Mouse (Mus musculus): ENCODE measurements at regions not wholly inside any gene's neighbourhood (a gene's known extent, or its start where the extent isn't known, plus 50 kb on each side); places are given as distances from the start of the nearest gene placed in this dataset.

- no peak overlapping the region for H3K4me3 ChIP-seq
- no peaks in the 10 kb centered on the region for H3K36me3 ChIP-seq
- no peak overlapping the region for H3K27ac ChIP-seq
- WGBS = 89% methylated on average over 4 of the region's 4 CpGs
- no peaks in the 10 kb centered on the region for H3K27me3 ChIP-seq
- no peak for ATAC-seq (ENCODE audit: low FRiP score)
- H3K9me3 ChIP-seq (replicated peaks) = no peaks in the 10 kb centered on the region
- H3K9ac ChIP-seq = no peak overlapping the region
- no peak overlapping the region for H3K4me2 ChIP-seq (replicated peaks)
- no peaks in the 10 kb centered on the region for H3K4me1 ChIP-seq
Measured at GRCm38 (mm10) chr1:138343451-138343850, 69.9 kb downstream of the Atp6v1g3 start.

- Histone ChIP-seq H3K4me3 (no peak overlapping the region), H3K27ac (no peak overlapping the region), H3K4me1 (no peaks in the 10 kb centered on the region), H3K9me3 (replicated peaks) (no peaks in the 10 kb centered on the region), H3K4me2 (replicated peaks) (no peak overlapping the region), H3K9ac (no peak overlapping the region), H3K27me3 (no peaks in the 10 kb centered on the region), H3K36me3 (no peaks in the 10 kb centered on the region)
- WGBS = 89% methylated on average over 4 of the region's 4 CpGs
- no peak for ATAC-seq (ENCODE audit: low FRiP score)
Measured at GRCm38 (mm10) chr1:138344920-138345319, 71.4 kb downstream of the Atp6v1g3 start.

- Histone ChIP-seq H3K9ac (0 out of 2 replicates have a peak overlapping the region, but pooled peaks have one; percentile 38), H3K4me1 (no peaks in the 10 kb centered on the region), H3K4me2 (replicated peaks) (peak overlapping the region; percentile 41), H3K27me3 (no peaks in the 10 kb centered on the region), H3K9me3 (replicated peaks) (no peaks in the 10 kb centered on the region), H3K27ac (peak overlapping the region; percentile 30), H3K4me3 (peak overlapping the region; percentile 17), H3K36me3 (no peaks in the 10 kb centered on the region)
- peak; percentile 84 for ATAC-seq (ENCODE audit: low FRiP score)
- WGBS = 28% methylated on average over 10 of the region's 10 CpGs
Measured at GRCm38 (mm10) chr1:138345992-138346391, 72.5 kb downstream of the Atp6v1g3 start.

- no peak overlapping the region for H3K27ac ChIP-seq
- no peaks in the 10 kb centered on the region for H3K36me3 ChIP-seq
- WGBS = 77% methylated on average over 5 of the region's 5 CpGs
Measured at GRCm38 (mm10) chr1:138346904-138347303, 73.4 kb downstream of the Atp6v1g3 start.

GRCm38 (mm10) chr1:138348447-138348846 is 74.9 kb downstream of the Atp6v1g3 start:
- WGBS = 83% methylated on average over 6 of the region's 6 CpGs

More at GRCm38 (mm10) chr1:138346904-138347303, 73.4 kb downstream of the Atp6v1g3 start:
- H3K9me3 ChIP-seq (replicated peaks) = no peaks in the 10 kb centered on the region
- H3K9ac ChIP-seq = no peak overlapping the region
- H3K27me3 ChIP-seq = no peaks in the 10 kb centered on the region
- no peaks in the 10 kb centered on the region for H3K4me1 ChIP-seq
- H3K4me2 ChIP-seq (replicated peaks) = no peak overlapping the region
- ATAC-seq (ENCODE audit: low FRiP score) = no peak
- H3K4me3 ChIP-seq = no peak overlapping the region

GRCm38 (mm10) chr1:138349099-138349498 is 75.6 kb downstream of the Atp6v1g3 start:
- Histone ChIP-seq H3K4me3 (no peak overlapping the region), H3K9me3 (replicated peaks) (no peaks in the 10 kb centered on the region), H3K36me3 (no peaks in the 10 kb centered on the region), H3K9ac (no peak overlapping the region), H3K27ac (no peak overlapping the region), H3K27me3 (no peaks in the 10 kb centered on the region), H3K4me1 (no peaks in the 10 kb centered on the region), H3K4me2 (replicated peaks) (no peak overlapping the region)
- ATAC-seq (ENCODE audit: low FRiP score) = no peak
- 92% methylated on average over 2 of the region's 2 CpGs for WGBS

More at GRCm38 (mm10) chr1:138348447-138348846, 74.9 kb downstream of the Atp6v1g3 start:
- Histone ChIP-seq H3K36me3 (no peaks in the 10 kb centered on the region), H3K4me2 (replicated peaks) (no peak overlapping the region), H3K4me1 (no peaks in the 10 kb centered on the region), H3K9ac (no peak overlapping the region), H3K27ac (no peak overlapping the region), H3K9me3 (replicated peaks) (no peaks in the 10 kb centered on the region), H3K4me3 (no peak overlapping the region), H3K27me3 (no peaks in the 10 kb centered on the region)
- no peak for ATAC-seq (ENCODE audit: low FRiP score)

- Histone ChIP-seq H3K27me3 (no peaks in the 10 kb centered on the region), H3K27ac (no peak overlapping the region), H3K36me3 (no peaks in the 10 kb centered on the region), H3K9me3 (replicated peaks) (peaks cover 3% of the 10 kb centered on the region; the same call in 1 of the 2 replicates), H3K9ac (no peak overlapping the region), H3K4me2 (replicated peaks) (no peak overlapping the region), H3K4me1 (no peaks in the 10 kb centered on the region), H3K4me3 (no peak overlapping the region)
- ATAC-seq (ENCODE audit: low FRiP score) = no peak
- 71% methylated on average over 1 of the region's 1 CpGs for WGBS
Measured at GRCm38 (mm10) chr1:138356407-138356806, 82.9 kb downstream of the Atp6v1g3 start.

- H3K27ac ChIP-seq = no peak overlapping the region
- H3K9me3 ChIP-seq (replicated peaks) = no peaks in the 10 kb centered on the region
- no peak for ATAC-seq (ENCODE audit: low FRiP score)
- no peak overlapping the region for H3K9ac ChIP-seq
- no peaks in the 10 kb centered on the region for H3K27me3 ChIP-seq
- H3K4me1 ChIP-seq = no peaks in the 10 kb centered on the region
- H3K4me2 ChIP-seq (replicated peaks) = no peak overlapping the region
- H3K4me3 ChIP-seq = no peak overlapping the region
- WGBS = 68% methylated on average over 11 of the region's 11 CpGs
- H3K36me3 ChIP-seq = no peaks in the 10 kb centered on the region
Measured at GRCm38 (mm10) chr1:138362684-138363472, 89.3 kb downstream of the Atp6v1g3 start.

GRCm38 (mm10) chr1:138369953-138370482 is 96.5 kb downstream of the Atp6v1g3 start:
- ATAC-seq (ENCODE audit: low FRiP score) = no peak
- Histone ChIP-seq H3K36me3 (no peaks in the 10 kb centered on the region), H3K27ac (no peak overlapping the region), H3K4me1 (no peaks in the 10 kb centered on the region), H3K9me3 (replicated peaks) (no peaks in the 10 kb centered on the region), H3K9ac (no peak overlapping the region), H3K27me3 (no peaks in the 10 kb centered on the region), H3K4me3 (no peak overlapping the region), H3K4me2 (replicated peaks) (no peak overlapping the region)

GRCm38 (mm10) chr1:138371474-138371873 is 97.9 kb downstream of the Atp6v1g3 start:
- Histone ChIP-seq H3K27me3 (no peaks in the 10 kb centered on the region), H3K9me3 (replicated peaks) (no peaks in the 10 kb centered on the region), H3K27ac (no peak overlapping the region), H3K4me1 (no peaks in the 10 kb centered on the region), H3K36me3 (no peaks in the 10 kb centered on the region), H3K4me2 (replicated peaks) (no peak overlapping the region), H3K9ac (no peak overlapping the region), H3K4me3 (no peak overlapping the region)
- WGBS = 94% methylated on average over 1 of the region's 1 CpGs
- no peak for ATAC-seq (ENCODE audit: low FRiP score)

- 73% methylated on average over 3 of the region's 3 CpGs for WGBS
- Histone ChIP-seq H3K4me1 (peaks cover 14% of the 10 kb centered on the region), H3K4me3 (no peak overlapping the region), H3K27ac (no peak overlapping the region), H3K9ac (no peak overlapping the region), H3K4me2 (replicated peaks) (no peak overlapping the region), H3K27me3 (no peaks in the 10 kb centered on the region), H3K36me3 (no peaks in the 10 kb centered on the region), H3K9me3 (replicated peaks) (no peaks in the 10 kb centered on the region)
- no peak for ATAC-seq (ENCODE audit: low FRiP score)
Measured at GRCm38 (mm10) chr1:138384146-138384545, 110.6 kb downstream of the Atp6v1g3 start.

- Histone ChIP-seq H3K4me2 (replicated peaks) (peak overlapping the region; percentile 24; the same call in 1 of the 2 replicates), H3K36me3 (no peaks in the 10 kb centered on the region), H3K27me3 (no peaks in the 10 kb centered on the region), H3K4me1 (peaks cover 14% of the 10 kb centered on the region), H3K9me3 (replicated peaks) (no peaks in the 10 kb centered on the region), H3K4me3 (no peak overlapping the region), H3K9ac (no peak overlapping the region), H3K27ac (peak overlapping the region; percentile 79)
- WGBS = 38% methylated on average over 19 of the region's 19 CpGs
- peak; percentile 91 for ATAC-seq (ENCODE audit: low FRiP score)
Measured at GRCm38 (mm10) chr1:138385156-138385841, 111.8 kb downstream of the Atp6v1g3 start.

Data from hindbrain, embryonic 12.5 days (tissue).